ENCODE assay signal across 13 mouse cellular contexts in the genomic region with DNA sequence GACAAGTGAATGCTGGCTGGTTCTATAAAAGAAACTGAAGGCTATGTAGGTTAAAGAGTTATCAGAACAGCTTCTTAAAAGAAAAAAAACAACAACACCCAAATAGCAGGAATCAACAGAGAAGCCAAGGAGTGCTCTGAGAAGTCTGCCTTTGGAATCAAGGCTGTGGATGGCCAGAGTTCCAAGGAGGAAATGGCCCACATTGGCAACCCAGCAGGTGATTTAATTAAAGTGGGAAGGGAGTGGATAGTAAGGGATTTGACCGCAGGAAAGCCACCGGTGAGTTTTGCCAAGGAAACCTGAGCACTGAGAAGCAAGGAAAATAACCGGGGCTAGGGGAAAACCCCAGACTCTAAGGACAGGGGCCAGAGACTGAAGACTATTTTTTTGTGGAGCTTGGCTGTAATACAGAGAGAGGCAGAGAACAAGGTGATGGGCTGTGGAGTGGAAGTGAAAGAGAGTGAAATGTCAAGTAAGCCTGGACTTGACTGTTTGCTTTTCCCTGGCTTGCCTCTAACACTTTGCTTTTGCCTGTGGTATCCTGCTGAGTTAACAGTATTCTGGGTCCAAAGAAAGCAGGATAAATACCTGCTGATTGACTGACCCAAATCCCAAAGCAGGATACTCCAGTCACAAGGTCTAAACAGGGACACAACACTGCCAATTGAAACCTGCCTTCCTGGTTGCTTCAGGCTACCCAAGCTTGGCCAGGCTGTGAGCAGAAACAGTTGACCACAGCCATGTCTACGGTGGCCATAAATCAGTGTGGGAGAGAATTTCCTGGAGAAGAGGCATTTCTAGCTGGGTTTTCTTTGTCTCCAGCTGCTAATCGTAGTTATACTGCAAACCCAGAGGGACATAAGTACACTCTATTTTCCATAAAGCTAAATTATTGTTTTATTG.
DNase-seq lines count a peak whose midpoint lies in the region; ATAC-seq and TF ChIP-seq lines count a peak whose summit lies in the region.
"Had no signal": no experiment of that assay in that cellular context is flagged by ENCODE, and none has a peak within 500 bp of the region (broad histone marks: within the 10 kb centered on the region; RNA-seq: fewer than 3 reads in every experiment).

No protein-coding gene starts in this region.

- H3K36me3 ChIP-seq in heart, embryonic 16.5 days (ENCODE audit: control insufficient read depth, insufficient read depth), result no peaks in the 10 kb centered on the region
- H3K36me3 ChIP-seq in intestine, postnatal 0 days (ENCODE audit: control insufficient read depth, insufficient read depth), result no peaks in the 10 kb centered on the region
- H3K36me3 ChIP-seq in limb, embryonic 14.5 days (ENCODE audit: control insufficient read depth, insufficient read depth, low read length), result no peaks in the 10 kb centered on the region
- no peaks in the 10 kb centered on the region for H3K36me3 ChIP-seq in hindbrain, embryonic 10.5 days
- H3K36me3 ChIP-seq: forebrain, embryonic 12.5 days had no signal

- H3K4me3 ChIP-seq in heart, embryonic 16.5 days (ENCODE audit: low read length), result no peak overlapping the region
- no peak overlapping the region for H3K4me3 ChIP-seq in brown adipose tissue, adult 24 weeks (ENCODE audit: insufficient read depth, low read depth, low read length)
- H3K4me3 ChIP-seq in intestine, postnatal 0 days (ENCODE audit: low read depth, low read length), result no peak overlapping the region
- no peak overlapping the region for H3K4me3 ChIP-seq in limb, embryonic 14.5 days (replicated peaks; ENCODE audit: low read length)
- no peak overlapping the region for H3K4me3 ChIP-seq in hindbrain, embryonic 10.5 days
- H3K4me3 ChIP-seq: forebrain, embryonic 12.5 days had no signal

- no peaks in the 10 kb centered on the region for H3K27me3 ChIP-seq in heart, embryonic 16.5 days (ENCODE audit: control insufficient read depth, insufficient read depth, low read length)
- H3K27me3 ChIP-seq in intestine, postnatal 0 days (replicated peaks; ENCODE audit: control insufficient read depth, insufficient read depth, low read length), result no peaks in the 10 kb centered on the region
- H3K27me3 ChIP-seq in limb, embryonic 14.5 days (ENCODE audit: control insufficient read depth, insufficient read depth, low read length), result no peaks in the 10 kb centered on the region
- no peaks in the 10 kb centered on the region for H3K27me3 ChIP-seq in hindbrain, embryonic 10.5 days (ENCODE audit: insufficient read depth, poor library complexity, severe bottlenecking)
- H3K27me3 ChIP-seq: forebrain, embryonic 12.5 days had no signal

- no peaks in the 10 kb centered on the region for H3K4me1 ChIP-seq in heart, embryonic 16.5 days (ENCODE audit: control insufficient read depth, insufficient read depth, low read length)
- H3K4me1 ChIP-seq in brown adipose tissue, adult 24 weeks (ENCODE audit: control insufficient read depth, insufficient read depth, insufficient read length, low read length), result no peaks in the 10 kb centered on the region
- H3K4me1 ChIP-seq in intestine, postnatal 0 days (replicated peaks; ENCODE audit: control insufficient read depth, insufficient read depth, low read length), result no peaks in the 10 kb centered on the region
- peaks cover 6% of the 10 kb centered on the region for H3K4me1 ChIP-seq in limb, embryonic 14.5 days (ENCODE audit: control insufficient read depth, insufficient read depth, low read length)
- no peaks in the 10 kb centered on the region for H3K4me1 ChIP-seq in hindbrain, embryonic 10.5 days (replicated peaks)
- H3K4me1 ChIP-seq: forebrain, embryonic 12.5 days had no signal

- TF ChIP-seq CTCF in intestine, postnatal 0 days (IDR thresholded peaks at IDR 0.05; ENCODE audit: low read depth), result no peak

- TF ChIP-seq POLR2A in limb, embryonic 14.5 days (IDR thresholded peaks at IDR 0.05; ENCODE audit: borderline replicate concordance, extremely low read depth, insufficient read depth, insufficient read length), result no peak

- H3K4me2 ChIP-seq in heart, embryonic 16.5 days (ENCODE audit: low read depth, low read length), result no peak overlapping the region
- H3K4me2 ChIP-seq in intestine, postnatal 0 days (replicated peaks; ENCODE audit: low read depth), result no peak overlapping the region
- H3K4me2 ChIP-seq in limb, embryonic 14.5 days (replicated peaks; ENCODE audit: low read depth, low read length, severe bottlenecking), result no peak overlapping the region
- H3K4me2 ChIP-seq: forebrain, embryonic 12.5 days had no signal

- ATAC-seq in heart, embryonic 16.5 days (replicated peaks; ENCODE audit: extremely low read depth, insufficient read depth, low FRiP score), result 0 out of 2 replicates have a peak, but pooled peaks have one; percentile 32
- 0 out of 2 replicates have a peak, but pooled peaks have one; percentile 36 for ATAC-seq in intestine, postnatal 0 days
- ATAC-seq in limb, embryonic 14.5 days (ENCODE audit: low FRiP score, low read depth), result peak; percentile 47

- H3K9ac ChIP-seq in heart, embryonic 16.5 days (ENCODE audit: low read length), result no peak overlapping the region
- H3K9ac ChIP-seq in intestine, postnatal 0 days (ENCODE audit: low read depth, low read length), result no peak overlapping the region
- H3K9ac ChIP-seq in limb, embryonic 14.5 days (ENCODE audit: low read depth, low read length, severe bottlenecking), result no peak overlapping the region
- H3K9ac ChIP-seq: forebrain, embryonic 12.5 days had no signal

- WGBS in heart, embryonic 16.5 days, result 45% methylated on average over 5 of the region's 5 CpGs
- WGBS in intestine, postnatal 0 days, result 36% methylated on average over 5 of the region's 5 CpGs
- WGBS in limb, embryonic 14.5 days, result 18% methylated on average over 5 of the region's 5 CpGs
- 50% methylated on average over 5 of the region's 5 CpGs for WGBS in hindbrain, embryonic 10.5 days

- H3K27ac ChIP-seq in heart, embryonic 16.5 days (ENCODE audit: low read length), result no peak overlapping the region
- peak overlapping the region; percentile 2; the same call in 1 of the 2 replicates for H3K27ac ChIP-seq in brown adipose tissue, adult 24 weeks (replicated peaks; ENCODE audit: low read depth, low read length)
- no peak overlapping the region for H3K27ac ChIP-seq in intestine, postnatal 0 days (ENCODE audit: low read depth, low read length)
- peak overlapping the region; percentile 52; the same call in 1 of the 2 replicates for H3K27ac ChIP-seq in limb, embryonic 14.5 days (replicated peaks; ENCODE audit: low read depth, low read length)
- no peak overlapping the region for H3K27ac ChIP-seq in hindbrain, embryonic 10.5 days
- H3K27ac ChIP-seq: forebrain, embryonic 12.5 days; stomach, postnatal 0 days had no signal

- no peaks in the 10 kb centered on the region for H3K9me3 ChIP-seq in heart, embryonic 16.5 days (replicated peaks; ENCODE audit: control insufficient read depth, low read length)
- H3K9me3 ChIP-seq in intestine, postnatal 0 days (ENCODE audit: control insufficient read depth), result no peaks in the 10 kb centered on the region
- H3K9me3 ChIP-seq in limb, embryonic 14.5 days (ENCODE audit: control insufficient read depth, low read length), result no peaks in the 10 kb centered on the region
- no peaks in the 10 kb centered on the region for H3K9me3 ChIP-seq in hindbrain, embryonic 10.5 days
- H3K9me3 ChIP-seq: forebrain, embryonic 12.5 days had no signal

- no peak for DNase-seq in heart, adult 8-10 months (ENCODE audit: low spot score)
- peak; percentile 21 for DNase-seq in limb, embryonic 14.5 days (ENCODE audit: low spot score)
- no peak for DNase-seq in lung, adult 18-20 months
- DNase-seq in hindbrain, embryonic 10.5 days (ENCODE audit: low spot score), result no peak
- no peak for DNase-seq in retina, postnatal 1 day
- DNase-seq: embryo, embryonic 11 days; gastrocnemius, postnatal 25 days; heart, postnatal 10 days had no signal

Comparison
In these comparisons a context has a peak if more than half of its experiments do, and no peak if none do; other contexts are left out.
1. H3K27ac ChIP-seq: peak in brown adipose tissue, adult 24 weeks (single experiment) and limb, embryonic 14.5 days (single experiment); none in heart, embryonic 16.5 days (single experiment), intestine, postnatal 0 days (single experiment) and hindbrain, embryonic 10.5 days (single experiment).
2. Peak in every context shown above with its lines, with median percentiles within 50 percentile points of each other: ATAC-seq.